Mouse (Mus musculus) liver, embryonic 13.5 days (tissue): ENCODE results near the gene Iqce. TPM values are rescaled to one million over a fixed set of nuclear protein-coding genes. Genes with fewer than 3 reads are reported as not detected.

Experiments used
- ATAC-seq: fragments of 200-750 bp; cut with Nextera tagmentation; 2 replicates; pipeline ENCODE4 v1.8.0; 2017; ENCODE audit warnings: low read depth, mild to moderate bottlenecking, moderate number of reproducible peaks, moderate library complexity
- DNase-seq: peaks from one replicate; pipeline ENCODE4 v3.0.0; 2022
- H3K27ac ChIP-seq: fragments of 300-500 bp; sonication (generic); 2 replicates; pipeline ENCODE4 v1.5.1; 2015; ENCODE audit warnings: moderate library complexity, mild to moderate bottlenecking, inconsistent platforms
- H3K27me3 ChIP-seq: fragments of 300-500 bp; sonication (generic); 2 replicates; pipeline ENCODE4 v1.6.1; 2015; ENCODE audit warnings: mild to moderate bottlenecking, inconsistent platforms
- H3K36me3 ChIP-seq: fragments of 300-500 bp; sonication (generic); 2 replicates; pipeline ENCODE4 v1.6.1; 2015; ENCODE audit warnings: mild to moderate bottlenecking, inconsistent platforms
- H3K4me1 ChIP-seq: fragments of 300-500 bp; sonication (generic); replicated peaks from 2 replicates; pipeline ENCODE4 v1.6.1; 2015; ENCODE audit warnings: inconsistent platforms
- H3K4me2 ChIP-seq: fragments of 300-500 bp; sonication (generic); 2 replicates; pipeline ENCODE4 v1.6.1; 2015; ENCODE audit warnings: inconsistent platforms, mild to moderate bottlenecking, moderate library complexity
- H3K4me3 ChIP-seq: fragments of 300-500 bp; sonication (generic); replicated peaks from 2 replicates; pipeline ENCODE4 v1.5.1; 2015; ENCODE audit warnings: mild to moderate bottlenecking, inconsistent platforms
- H3K9ac ChIP-seq: fragments of 300-500 bp; sonication (generic); 2 replicates; pipeline ENCODE4 v1.6.1; 2015; ENCODE audit warnings: mild to moderate bottlenecking, inconsistent platforms
- H3K9me3 ChIP-seq: fragments of 300-500 bp; sonication (generic); replicated peaks from 2 replicates; pipeline ENCODE4 v1.6.1; 2016; ENCODE audit warnings: inconsistent platforms
- WGBS: fragments of 180-500 bp; shearing (Covaris S2); methylation state at CpG from one replicate; pipeline ENCODE4 v1.1.7; 2015; ENCODE audit not compliant: insufficient replicate concordance; 5-methylcytosine and 5-hydroxymethylcytosine counted together
- polyA plus RNA-seq: library from polyadenylated mRNA; unstranded; fragments of >200 nt; fragmentation: Nextera tagmentation; extraction: Ambion mirVana; gene quantifications from 2 replicates; pipeline ENCODE4 v1.2.1, GENCODE M21; 2015

The Iqce gene
- polyA plus RNA-seq, 1 experiment from 2014 or later, result 4.3 TPM

DNA sequence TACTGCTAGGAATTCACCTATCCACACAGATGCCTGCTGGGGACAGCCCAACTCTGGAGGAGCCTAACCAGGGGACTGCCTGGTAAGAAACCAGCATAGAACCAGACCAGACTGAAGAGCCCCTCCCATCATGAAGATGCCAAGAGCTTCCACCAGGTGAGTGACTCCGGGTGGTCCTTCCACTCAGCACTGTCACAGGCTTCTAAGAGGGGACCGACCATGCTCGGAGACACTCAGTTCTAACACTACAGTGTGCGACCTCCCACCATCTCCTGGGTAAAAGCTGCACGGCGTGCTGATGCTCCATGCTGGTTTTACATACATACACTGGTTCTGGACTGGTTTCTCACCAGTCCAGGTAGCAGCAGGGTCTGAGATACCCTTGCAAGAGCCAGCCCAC is 56.0 kb downstream of the Iqce start:
- Histone ChIP-seq H3K4me3 (no peak overlapping the region), H3K9me3 (no peaks in the 10 kb centered on the region), H3K4me1 (peaks cover 95% of the 10 kb centered on the region), H3K9ac (peak overlapping the region; percentile 96), H3K27ac (peak overlapping the region; percentile 92), H3K4me2 (peak overlapping the region; percentile 100), H3K36me3 (0 out of 2 replicates have a peak, but pooled peaks cover 2% of the 10 kb centered on the region), H3K27me3 (peaks cover 5% of the 10 kb centered on the region; the same call in 1 of the 2 replicates)
- WGBS, result 87% methylated on average over 6 of the region's 6 CpGs
- ATAC-seq, result no peak
- no peak for DNase-seq

DNA sequence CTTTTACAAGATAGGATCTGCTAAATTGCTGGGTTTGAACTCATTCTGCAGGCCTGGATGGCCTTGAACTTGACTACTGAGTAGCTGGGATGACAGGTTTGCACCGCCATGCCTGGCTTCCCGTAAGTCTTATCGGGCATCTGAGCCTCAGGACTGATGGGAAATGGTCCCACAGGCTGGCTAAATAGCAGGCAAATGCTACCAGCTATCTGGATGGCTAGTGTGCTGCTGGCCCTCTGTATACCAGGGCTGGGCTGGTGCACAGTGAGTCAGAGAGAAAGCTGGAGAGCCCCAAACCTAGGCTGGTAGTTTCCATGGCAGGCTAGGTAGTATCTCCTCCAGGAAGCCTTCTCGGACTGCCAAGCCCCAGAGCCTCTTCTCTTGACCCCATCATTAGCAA is 56.7 kb downstream of the Iqce start:
- Histone ChIP-seq H3K9ac (peak overlapping the region; percentile 96), H3K4me3 (peak overlapping the region; percentile 29), H3K27me3 (no peaks in the 10 kb centered on the region), H3K9me3 (no peaks in the 10 kb centered on the region), H3K36me3 (0 out of 2 replicates have a peak, but pooled peaks cover 2% of the 10 kb centered on the region), H3K4me1 (peaks cover 95% of the 10 kb centered on the region), H3K27ac (peak overlapping the region; percentile 92), H3K4me2 (peak overlapping the region; percentile 69)
- WGBS, result 29% methylated on average over 4 of the region's 4 CpGs
- ATAC-seq (no peak), DNase-seq (peak; percentile 30)

DNA sequence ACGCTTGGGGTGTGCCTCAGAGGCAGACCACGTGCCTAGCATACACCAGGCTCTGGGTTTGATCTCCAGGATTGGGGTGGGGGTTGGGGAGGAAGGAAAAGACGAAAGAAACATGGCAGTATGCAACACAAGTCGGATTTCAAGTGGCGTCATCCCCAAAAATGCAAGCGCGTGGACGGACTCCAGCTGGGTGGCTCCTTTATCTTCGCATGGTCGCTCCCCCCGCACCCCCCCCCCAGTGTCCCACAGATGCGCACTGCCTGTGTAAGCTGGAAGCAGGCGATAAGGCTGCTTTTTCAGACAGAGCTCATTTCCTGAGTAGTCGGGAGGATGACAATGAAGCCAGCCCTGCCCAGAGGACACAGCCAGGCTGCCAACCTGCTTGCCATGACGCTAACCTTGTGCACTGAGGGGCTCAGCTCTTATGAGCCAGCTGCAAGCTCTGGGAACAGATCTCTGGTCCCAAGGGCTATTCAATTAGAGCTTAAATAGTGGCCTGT is 57.4 kb downstream of the Iqce start:
- ATAC-seq (peak; percentile 72), DNase-seq (peak; percentile 77)
- peak overlapping the region; percentile 69 for H3K4me2 ChIP-seq
- H3K9ac ChIP-seq, result peak overlapping the region; percentile 96
- no peaks in the 10 kb centered on the region for H3K27me3 ChIP-seq
- peaks cover 7% of the 10 kb centered on the region; the same call in 1 of the 2 replicates for H3K36me3 ChIP-seq
- peak overlapping the region; percentile 92 for H3K27ac ChIP-seq
- H3K4me1 ChIP-seq, result peaks cover 89% of the 10 kb centered on the region
- no peaks in the 10 kb centered on the region for H3K9me3 ChIP-seq
- peak overlapping the region; percentile 29 for H3K4me3 ChIP-seq
- WGBS, result 18% methylated on average over 15 of the region's 15 CpGs

DNA sequence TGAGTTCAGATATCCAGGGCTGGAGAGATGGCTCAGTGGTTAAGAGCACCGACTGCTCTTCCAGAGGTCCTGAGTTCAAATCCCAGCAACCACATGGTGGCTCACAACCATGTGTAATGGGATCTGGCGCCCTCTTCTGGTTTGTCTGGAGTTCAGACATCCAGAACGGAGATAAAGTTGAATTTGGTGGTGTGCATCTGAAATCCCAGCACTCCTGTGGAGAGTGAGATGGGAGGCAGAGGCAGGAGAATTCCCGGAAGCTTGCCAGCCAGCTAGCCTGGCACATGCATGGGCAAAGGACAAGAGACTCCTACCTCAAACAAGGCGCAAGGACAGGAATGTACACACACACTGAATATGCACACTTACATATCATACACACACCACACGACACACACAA is 57.9 kb downstream of the Iqce start:
- peak overlapping the region; percentile 92 for H3K27ac ChIP-seq
- peak overlapping the region; percentile 29 for H3K4me3 ChIP-seq
- WGBS, result 62% methylated on average over 6 of the region's 6 CpGs
- no peaks in the 10 kb centered on the region for H3K27me3 ChIP-seq
- peaks cover 84% of the 10 kb centered on the region for H3K4me1 ChIP-seq
- H3K4me2 ChIP-seq, result peak overlapping the region; percentile 69
- no peaks in the 10 kb centered on the region for H3K9me3 ChIP-seq
- peak overlapping the region; percentile 96; the same call in 1 of the 2 replicates for H3K9ac ChIP-seq
- no peak for ATAC-seq
- peaks cover 7% of the 10 kb centered on the region; the same call in 1 of the 2 replicates for H3K36me3 ChIP-seq
- DNase-seq, result no peak

DNA sequence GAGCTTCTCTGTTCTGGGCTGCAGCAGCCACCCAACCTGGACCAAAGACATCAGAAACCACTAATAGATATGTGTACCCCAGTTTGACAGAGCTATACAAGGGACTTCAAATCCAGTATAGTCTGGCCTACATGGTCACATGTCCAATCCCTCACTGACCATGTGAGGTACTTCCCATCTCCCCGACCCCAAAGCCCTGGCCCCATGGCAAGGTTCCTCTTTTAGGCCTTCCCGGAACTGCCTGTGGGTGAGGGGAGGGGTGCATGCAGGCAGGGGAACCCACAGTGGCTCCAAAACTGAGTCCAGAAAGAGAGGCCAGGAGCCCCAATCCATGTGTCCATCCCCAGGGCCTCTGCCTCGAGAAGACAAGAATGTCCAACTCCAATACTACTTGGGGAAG is 60.1 kb downstream of the Iqce start:
- Histone ChIP-seq H3K9ac (no peak overlapping the region), H3K9me3 (no peaks in the 10 kb centered on the region), H3K4me3 (no peak overlapping the region), H3K36me3 (peaks cover 21% of the 10 kb centered on the region), H3K4me1 (peaks cover 79% of the 10 kb centered on the region), H3K27ac (peak overlapping the region; percentile 92), H3K4me2 (no peak overlapping the region), H3K27me3 (no peaks in the 10 kb centered on the region)
- DNase-seq, result no peak
- 18% methylated on average over 3 of the region's 3 CpGs for WGBS
- ATAC-seq, result no peak

DNA sequence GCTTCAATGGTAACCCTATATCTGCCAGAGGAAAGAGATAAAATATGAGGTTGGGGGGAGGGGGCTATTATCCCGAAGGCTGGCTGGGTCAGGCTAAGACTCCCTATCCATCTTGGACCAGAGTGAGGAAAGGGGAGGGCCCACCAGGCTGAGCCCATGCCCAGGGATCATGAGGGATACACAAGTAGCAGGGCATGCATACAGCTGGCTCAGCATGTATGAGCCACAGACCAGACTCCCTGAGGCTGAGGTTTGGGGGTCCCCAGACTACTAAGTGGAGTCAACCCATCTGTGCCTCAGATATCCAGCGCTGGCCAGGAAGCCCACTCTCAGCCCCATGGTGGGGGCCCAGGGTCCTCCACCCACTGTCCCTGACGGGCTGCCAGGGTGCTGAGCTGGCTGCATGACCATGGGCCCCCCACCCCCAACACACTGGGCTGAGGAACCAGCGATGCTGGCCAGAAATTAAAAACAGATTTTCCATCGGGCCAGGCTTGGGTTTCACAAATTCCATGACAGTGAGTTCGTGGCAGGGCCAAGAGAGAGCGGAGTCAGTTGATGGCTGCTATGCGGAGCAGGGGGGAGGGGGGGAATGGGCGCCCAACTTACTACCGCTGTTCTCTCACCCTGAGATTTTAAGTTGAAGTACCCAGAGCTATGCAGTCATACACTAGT is 60.8 kb downstream of the Iqce start:
- Histone ChIP-seq H3K27ac (peak overlapping the region; percentile 53), H3K4me2 (no peak overlapping the region), H3K9ac (no peak overlapping the region), H3K36me3 (peaks cover 19% of the 10 kb centered on the region), H3K4me3 (no peak overlapping the region), H3K9me3 (no peaks in the 10 kb centered on the region), H3K4me1 (peaks cover 76% of the 10 kb centered on the region), H3K27me3 (no peaks in the 10 kb centered on the region)
- 60% methylated on average over 10 of the region's 10 CpGs for WGBS
- DNase-seq, result no peak
- no peak for ATAC-seq

DNA sequence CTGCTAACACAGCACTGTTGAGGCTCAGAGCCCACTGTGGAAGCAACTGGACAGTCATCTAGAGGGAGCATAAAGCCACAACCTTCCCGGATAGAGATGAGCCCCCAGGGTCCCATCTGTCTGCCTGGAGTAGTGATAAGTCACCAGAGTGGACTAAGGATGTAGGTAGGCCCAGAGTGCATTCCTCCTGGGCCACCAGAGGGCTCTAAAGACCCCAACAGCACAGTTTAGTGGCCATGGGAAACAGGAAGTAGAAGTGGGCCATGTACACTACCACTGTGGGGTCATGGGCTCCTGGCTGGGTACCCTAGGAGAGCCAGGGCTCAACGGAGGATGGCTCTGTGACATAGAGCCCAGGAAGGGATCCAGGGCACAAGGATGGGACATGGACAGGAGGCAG is 61.4 kb downstream of the Iqce start:
- 38% methylated on average over 2 of the region's 2 CpGs for WGBS
- DNase-seq, result no peak
- peak overlapping the region; percentile 53; the same call in 1 of the 2 replicates for H3K27ac ChIP-seq

DNA sequence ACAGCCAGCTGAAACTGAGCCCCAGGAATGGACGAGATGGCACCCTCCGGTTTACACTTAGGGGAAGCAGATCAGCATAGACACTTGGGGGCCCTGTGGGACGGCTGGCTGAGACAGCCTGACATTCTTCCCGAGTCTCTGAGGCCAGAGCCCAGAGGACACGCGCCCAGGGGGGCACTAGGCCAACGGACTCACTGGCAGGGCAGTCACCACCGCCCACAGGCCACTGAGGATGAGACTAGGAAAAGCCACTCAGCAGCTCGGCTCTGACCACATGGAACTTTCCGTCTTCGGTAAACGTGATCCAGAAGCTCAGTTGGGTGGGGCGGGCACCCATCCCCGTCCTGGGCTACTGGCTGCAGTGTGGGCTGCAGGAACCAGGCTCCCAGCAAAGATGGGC is 62.3 kb downstream of the Iqce start:
- Histone ChIP-seq H3K27me3 (no peaks in the 10 kb centered on the region), H3K9me3 (no peaks in the 10 kb centered on the region), H3K4me1 (peaks cover 61% of the 10 kb centered on the region), H3K27ac (no peak overlapping the region), H3K9ac (no peak overlapping the region), H3K4me3 (no peak overlapping the region), H3K36me3 (peaks cover 29% of the 10 kb centered on the region), H3K4me2 (no peak overlapping the region)
- DNase-seq, result no peak
- WGBS, result 85% methylated on average over 14 of the region's 14 CpGs
- no peak for ATAC-seq

More for the DNA sequence above, 61.4 kb downstream of the Iqce start:
- no peak overlapping the region for H3K4me3 ChIP-seq
- H3K36me3 ChIP-seq, result peaks cover 20% of the 10 kb centered on the region
- H3K9me3 ChIP-seq, result no peaks in the 10 kb centered on the region
- peaks cover 70% of the 10 kb centered on the region for H3K4me1 ChIP-seq
- no peak for ATAC-seq
- H3K9ac ChIP-seq, result no peak overlapping the region
- H3K4me2 ChIP-seq, result no peak overlapping the region
- no peaks in the 10 kb centered on the region for H3K27me3 ChIP-seq

DNA sequence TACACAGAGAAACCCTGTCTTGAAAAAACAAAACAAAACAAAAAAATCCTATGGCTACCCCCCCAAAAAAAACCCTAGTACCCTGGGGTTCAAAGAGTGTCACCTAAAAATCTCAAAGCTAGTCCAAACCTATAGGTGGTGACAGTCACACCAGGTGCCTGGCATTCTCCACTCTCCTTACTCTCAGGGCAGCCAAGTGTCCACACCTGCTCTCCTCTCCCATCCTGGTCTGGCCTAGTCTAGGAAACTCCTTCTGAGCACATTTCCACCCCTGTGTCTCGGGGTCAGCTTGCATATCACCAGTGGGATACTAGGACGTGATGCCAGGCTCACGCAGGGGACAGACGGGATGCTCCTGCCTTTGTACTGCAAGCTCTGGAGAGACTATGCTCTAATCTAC is 62.9 kb downstream of the Iqce start:
- Histone ChIP-seq H3K4me3 (no peak overlapping the region), H3K4me2 (no peak overlapping the region), H3K9me3 (no peaks in the 10 kb centered on the region), H3K27me3 (no peaks in the 10 kb centered on the region), H3K27ac (no peak overlapping the region), H3K4me1 (peaks cover 55% of the 10 kb centered on the region), H3K9ac (no peak overlapping the region), H3K36me3 (peaks cover 35% of the 10 kb centered on the region)
- no peak for DNase-seq
- no peak for ATAC-seq
- 80% methylated on average over 4 of the region's 4 CpGs for WGBS

DNA sequence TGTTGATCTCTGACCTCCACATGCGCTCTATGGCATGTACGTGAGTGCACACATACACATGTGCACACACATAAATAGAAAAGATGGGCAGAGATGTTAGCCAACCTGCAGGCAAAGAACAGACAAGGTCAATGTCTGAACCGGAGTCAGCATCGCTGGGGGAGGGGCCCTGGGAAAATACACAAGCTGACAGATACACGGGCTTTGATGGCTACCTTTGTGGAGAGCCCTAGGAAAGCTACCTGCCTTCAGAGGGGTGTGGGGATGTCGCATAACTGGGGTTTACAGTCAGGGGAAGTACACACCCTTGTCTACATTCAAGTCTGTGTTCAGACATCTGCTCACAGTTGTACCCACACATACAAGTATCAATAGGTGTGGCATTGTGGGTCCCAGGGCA is 63.7 kb downstream of the Iqce start:
- H3K4me1 ChIP-seq, result peaks cover 47% of the 10 kb centered on the region
- WGBS, result 82% methylated on average over 6 of the region's 6 CpGs
- ATAC-seq (no peak), DNase-seq (no peak)
- H3K4me3 ChIP-seq, result no peak overlapping the region
- H3K9me3 ChIP-seq, result no peaks in the 10 kb centered on the region
- H3K9ac ChIP-seq, result no peak overlapping the region
- peaks cover 41% of the 10 kb centered on the region for H3K36me3 ChIP-seq
- no peaks in the 10 kb centered on the region for H3K27me3 ChIP-seq
- no peak overlapping the region for H3K4me2 ChIP-seq
- H3K27ac ChIP-seq, result no peak overlapping the region

DNA sequence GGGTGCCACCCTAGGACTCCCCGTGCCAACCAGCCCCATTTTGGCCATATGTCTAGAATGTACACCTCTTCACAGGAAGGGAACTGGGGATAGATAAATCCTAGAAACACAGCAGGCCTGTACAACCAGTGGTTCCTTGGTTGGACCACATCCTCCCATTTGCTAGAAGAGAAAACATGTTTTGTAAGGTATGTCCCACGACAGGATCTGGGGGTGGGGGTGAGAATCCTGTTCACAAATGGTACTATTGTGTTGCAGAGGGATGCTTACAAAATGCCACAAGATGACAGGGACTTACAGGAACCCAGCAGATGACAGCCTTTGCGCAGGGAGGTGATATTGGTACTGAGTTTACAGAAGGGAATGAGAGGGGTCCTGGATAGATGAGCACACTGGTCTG is 64.2 kb downstream of the Iqce start:
- H3K27ac ChIP-seq, result 0 out of 2 replicates have a peak overlapping the region, but pooled peaks have one; percentile 7
- 72% methylated on average over 3 of the region's 3 CpGs for WGBS
- ATAC-seq (no peak), DNase-seq (no peak)
- peaks cover 46% of the 10 kb centered on the region for H3K36me3 ChIP-seq
- no peak overlapping the region for H3K4me2 ChIP-seq
- no peak overlapping the region for H3K9ac ChIP-seq
- H3K4me1 ChIP-seq, result peaks cover 42% of the 10 kb centered on the region
- no peaks in the 10 kb centered on the region for H3K9me3 ChIP-seq
- H3K27me3 ChIP-seq, result no peaks in the 10 kb centered on the region
- H3K4me3 ChIP-seq, result no peak overlapping the region

DNA sequence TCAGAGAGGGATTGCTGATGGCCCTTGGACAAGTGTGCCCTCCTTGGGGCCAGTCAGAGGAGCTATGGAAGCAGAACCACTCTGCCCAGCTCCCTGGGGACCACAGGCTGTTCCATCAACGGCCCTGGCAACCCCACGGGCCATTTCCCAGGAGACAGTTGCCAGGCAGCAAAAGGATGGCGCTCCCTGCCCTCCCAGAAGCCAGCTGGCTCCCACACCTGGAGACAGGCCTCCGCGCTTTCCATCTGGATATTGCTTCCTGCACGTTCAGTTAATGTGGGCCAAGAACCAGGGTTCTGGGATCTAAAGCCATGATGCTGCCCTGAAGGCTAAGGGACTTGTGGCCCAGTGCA is 65.1 kb downstream of the Iqce start:
- Histone ChIP-seq H3K27me3 (no peaks in the 10 kb centered on the region), H3K4me1 (peaks cover 32% of the 10 kb centered on the region), H3K27ac (0 out of 2 replicates have a peak overlapping the region, but pooled peaks have one; percentile 7), H3K4me3 (no peak overlapping the region), H3K9me3 (no peaks in the 10 kb centered on the region), H3K36me3 (peaks cover 56% of the 10 kb centered on the region), H3K4me2 (no peak overlapping the region), H3K9ac (no peak overlapping the region)
- ATAC-seq, result no peak
- DNase-seq, result no peak
- 78% methylated on average over 6 of the region's 6 CpGs for WGBS
